Mouse (Mus musculus) liver, adult 2 months (tissue): ENCODE measurements around the gene Ggt6. TPM values are rescaled to one million over a fixed set of nuclear protein-coding genes. Genes with fewer than 3 reads are reported as not detected.
"Not testable (repeated sequence)": the region's sequence is repeated elsewhere in the genome, so short reads cannot be mapped to it uniquely, and the experiment has no call there.

Experiments used
- DNase-seq: peaks from one replicate; pipeline ENCODE4 v3.0.0-alpha.2; 2011; ENCODE audit warnings: low read depth, low spot score; ENCODE audit errors: extremely low read depth
- H3K27ac ChIP-seq: fragments of 200-500 bp; replicated peaks from 2 replicates; pipeline ENCODE4 v1.5.1; 2012; ENCODE audit warnings: low read depth, mild to moderate bottlenecking, control low read depth, inconsistent platforms, low read length; ENCODE audit not compliant: insufficient read depth
- H3K27me3 ChIP-seq: fragments of 200-500 bp; 2 replicates; pipeline ENCODE4 v1.6.1; 2012; ENCODE audit warnings: mild to moderate bottlenecking, moderate library complexity, low read length, inconsistent platforms; ENCODE audit not compliant: control insufficient read depth, insufficient read depth
- H3K36me3 ChIP-seq: fragments of 200-500 bp; 2 replicates; pipeline ENCODE4 v1.6.1; 2012; ENCODE audit warnings: low read length, inconsistent platforms; ENCODE audit not compliant: control insufficient read depth, insufficient read depth
- H3K4me1 ChIP-seq: fragments of 200-500 bp; 2 replicates; pipeline ENCODE4 v1.6.1; 2011; ENCODE audit warnings: low read length; ENCODE audit not compliant: control insufficient read depth, insufficient read depth
- H3K4me3 ChIP-seq: fragments of 200-500 bp; 2 replicates; pipeline ENCODE4 v1.5.1; 2011; ENCODE audit warnings: low read depth, mild to moderate bottlenecking, control low read depth, low read length, moderate library complexity; ENCODE audit not compliant: insufficient read depth
- H3K79me2 ChIP-seq: fragments of 200-500 bp; 2 replicates; pipeline ENCODE4 v1.6.1; 2012; ENCODE audit warnings: inconsistent platforms, mild to moderate bottlenecking, low read length, moderate library complexity; ENCODE audit not compliant: control insufficient read depth, insufficient read depth
- H3K9ac ChIP-seq: fragments of 200-500 bp; 2 replicates; pipeline ENCODE4 v1.6.1; 2012; ENCODE audit warnings: low read depth, mild to moderate bottlenecking, control low read depth, inconsistent platforms, low read length
- CTCF ChIP-seq: fragments of 200-500 bp; IDR thresholded peaks from 2 replicates; pipeline ENCODE4 v1.5.1; 2011; ENCODE audit warnings: low read depth, low read length, control low read depth
- POLR2A ChIP-seq: fragments of 200-500 bp; IDR thresholded peaks from 2 replicates; pipeline ENCODE4 v1.6.1; 2011; ENCODE audit warnings: low read length, control low read depth; ENCODE audit not compliant: insufficient read depth; ENCODE audit errors: extremely low read depth
- whole genome bisulfite sequencing: fragments of 180-500 bp; shearing (Covaris S2); methylation state at CpG from one replicate; pipeline ENCODE4 v1.1.7; 2018; 5-methylcytosine and 5-hydroxymethylcytosine counted together
- polyA plus RNA-seq: library from polyadenylated mRNA; depleted of rRNA; stranded (reverse); fragments of >200 nt; gene quantifications from 2 replicates; pipeline ENCODE4 v1.2.3, GENCODE M21; 2012
- total RNA-seq: library from RNA; depleted of rRNA; stranded (reverse); fragments of >200 nt; gene quantifications from 2 replicates; pipeline ENCODE4 v1.2.3, GENCODE M21; 2014

The Ggt6 gene
- total and polyA plus RNA-seq, 2 experiments = 13.6 to 33.7 TPM

GRCm38 (mm10) chr11:72428694-72429093 lies 6.6 kb upstream of the Ggt6 start:
- peak; percentile 69 for DNase-seq
- Histone ChIP-seq H3K36me3 (no peaks in the 10 kb centered on the region), H3K27ac (no peak overlapping the region), H3K4me3 (no peak overlapping the region), H3K27me3 (no peaks in the 10 kb centered on the region), H3K9ac (no peak overlapping the region), H3K4me1 (no peaks in the 10 kb centered on the region), H3K79me2 (no peaks in the 10 kb centered on the region)
- 0% methylated on average over 5 of the region's 5 CpGs for WGBS
- no peak for TF ChIP-seq POLR2A
- TF ChIP-seq CTCF = peak; percentile 80

- H3K4me1 ChIP-seq = no peaks in the 10 kb centered on the region
- 0 out of 2 replicates have a peak overlapping the region, but pooled peaks have one; percentile 13 for H3K4me3 ChIP-seq
- no peaks in the 10 kb centered on the region for H3K79me2 ChIP-seq
- TF ChIP-seq POLR2A (no peak), CTCF (peak; percentile 82)
- 40% methylated on average over 7 of the region's 7 CpGs for WGBS
- no peaks in the 10 kb centered on the region for H3K27me3 ChIP-seq
- H3K36me3 ChIP-seq = no peaks in the 10 kb centered on the region
- no peak overlapping the region for H3K27ac ChIP-seq
- DNase-seq = peak; percentile 78
- H3K9ac ChIP-seq = no peak overlapping the region
Measured at GRCm38 (mm10) chr11:72429288-72429690, 6.0 kb upstream of the Ggt6 start.

- H3K36me3 ChIP-seq, H3K9ac ChIP-seq, H3K27ac ChIP-seq, H3K4me3 ChIP-seq, H3K4me1 ChIP-seq, H3K79me2 ChIP-seq, H3K27me3 ChIP-seq, DNase-seq: not testable (repeated sequence)
- 72% methylated on average over 9 of the region's 9 CpGs for WGBS
Measured at GRCm38 (mm10) chr11:72430311-72431068, 4.8 kb upstream of the Ggt6 start.

- Histone ChIP-seq H3K79me2 (0 out of 2 replicates have a peak, but pooled peaks cover 3% of the 10 kb centered on the region), H3K27ac (peak overlapping the region; percentile 94), H3K9ac (peak overlapping the region; percentile 71), H3K4me1 (peaks cover 20% of the 10 kb centered on the region), H3K27me3 (no peaks in the 10 kb centered on the region), H3K4me3 (peak overlapping the region; percentile 68), H3K36me3 (no peaks in the 10 kb centered on the region)
- WGBS = 19% methylated on average over 2 of the region's 2 CpGs
- peak; percentile 69 for DNase-seq
- TF ChIP-seq CTCF = no peak
Measured at GRCm38 (mm10) chr11:72435694-72436045, 344 bp downstream of the Ggt6 start.

GRCm38 (mm10) chr11:72436271-72436670 lies 945 bp downstream of the Ggt6 start:
- no peaks in the 10 kb centered on the region for H3K27me3 ChIP-seq
- H3K27ac ChIP-seq = peak overlapping the region; percentile 94
- no peaks in the 10 kb centered on the region for H3K36me3 ChIP-seq
- 59% methylated on average over 5 of the region's 5 CpGs for WGBS
- DNase-seq = peak; percentile 76
- peaks cover 3% of the 10 kb centered on the region; the same call in 1 of the 2 replicates for H3K79me2 ChIP-seq
- TF ChIP-seq POLR2A (no peak), CTCF (no peak)
- H3K4me3 ChIP-seq = peak overlapping the region; percentile 37; the same call in 1 of the 2 replicates
- peaks cover 20% of the 10 kb centered on the region for H3K4me1 ChIP-seq
- H3K9ac ChIP-seq = peak overlapping the region; percentile 19; the same call in 1 of the 2 replicates

GRCm38 (mm10) chr11:72436756-72437650 lies 1.7 kb downstream of the Ggt6 start:
- H3K36me3 ChIP-seq = no peaks in the 10 kb centered on the region
- H3K4me3 ChIP-seq = peak overlapping the region; percentile 37; the same call in 1 of the 2 replicates
- H3K27ac ChIP-seq = peak overlapping the region; percentile 94
- peak; percentile 87 for DNase-seq
- H3K79me2 ChIP-seq = peaks cover 10% of the 10 kb centered on the region; the same call in 1 of the 2 replicates
- 40% methylated on average over 16 of the region's 16 CpGs for WGBS
- H3K4me1 ChIP-seq = peaks cover 22% of the 10 kb centered on the region
- no peaks in the 10 kb centered on the region for H3K27me3 ChIP-seq
- TF ChIP-seq CTCF (no peak), POLR2A (no peak)
- H3K9ac ChIP-seq = peak overlapping the region; percentile 19
